Mouse (Mus musculus): Measurements from ENCODE around the gene E4f1.
A peak's percentile ranks its signal among the peaks of the same experiment; 100 is the strongest.

The E4f1 gene

DNA sequence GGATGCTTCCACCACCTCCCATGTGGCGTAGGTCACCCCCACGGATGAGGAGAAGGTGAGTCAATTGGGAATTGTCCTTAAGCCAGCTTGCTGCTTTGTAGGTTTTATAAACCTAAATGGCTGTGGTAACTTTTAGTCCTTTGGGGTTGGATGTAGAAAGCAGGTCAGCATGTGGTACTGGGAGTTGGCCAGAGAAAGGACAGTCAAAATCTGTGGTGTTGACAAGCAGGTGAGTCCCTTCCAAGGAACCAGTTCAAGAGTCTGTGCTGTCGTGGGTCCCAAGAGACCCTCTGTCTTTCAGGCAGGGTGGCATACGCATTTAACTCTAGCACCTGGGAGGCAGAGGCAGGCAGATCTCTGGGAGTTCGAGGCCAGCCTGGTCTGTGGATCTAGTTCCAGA, 45.6 kb downstream of the E4f1 start:
- no peak for DNase-seq (ENCODE audit: extremely low read depth, insufficient read length, low spot score)

DNA sequence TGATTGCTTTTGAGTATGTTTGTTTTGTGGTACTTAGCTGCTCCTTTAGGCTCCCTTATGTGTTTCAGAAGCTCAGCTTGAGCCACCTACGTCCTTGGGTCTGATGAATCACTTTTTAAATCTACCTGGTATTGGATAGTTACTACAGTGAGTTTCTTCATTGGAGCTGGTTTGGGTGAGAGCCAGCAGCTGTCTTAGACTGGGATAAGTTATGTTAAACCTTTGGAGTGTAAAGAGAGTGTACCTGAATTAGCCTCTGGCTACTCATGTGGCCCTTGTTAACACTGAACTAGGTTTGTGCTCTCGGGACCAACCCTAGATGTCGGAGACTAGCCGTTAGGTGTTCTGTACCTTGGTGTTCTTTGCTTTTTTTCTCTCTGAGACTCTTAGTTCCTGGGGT, 47.0 kb downstream of the E4f1 start:
- no peak for DNase-seq (ENCODE audit: extremely low read depth, insufficient read length, low spot score)

DNA sequence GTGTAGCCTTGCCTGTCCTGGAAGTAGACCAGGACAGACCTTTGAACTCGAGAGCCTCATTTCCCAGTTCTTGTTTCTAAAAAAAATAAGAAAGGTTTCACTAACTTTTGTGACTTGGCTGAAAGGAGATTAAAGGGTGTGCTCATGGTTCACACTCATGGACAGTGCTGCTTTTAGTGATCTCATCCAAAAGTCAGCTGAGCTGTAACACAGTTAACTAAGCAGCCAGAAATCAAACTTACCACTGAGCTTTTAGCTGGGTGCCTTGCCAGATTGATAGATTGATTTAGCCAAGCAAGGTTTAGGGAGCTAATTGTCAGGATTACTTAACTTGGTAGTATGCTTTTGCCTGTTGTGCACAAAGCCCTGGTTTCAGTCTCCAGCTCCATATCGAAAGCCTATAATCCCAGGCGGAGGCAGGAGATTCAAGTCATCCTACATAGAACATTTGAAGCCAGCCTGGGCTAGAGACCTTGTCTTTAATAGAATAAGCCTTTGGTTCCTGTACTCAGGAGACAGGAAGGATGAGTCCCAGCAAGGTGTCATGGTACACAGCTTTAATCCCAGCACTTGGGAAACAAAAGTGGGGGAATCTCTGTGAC, 54.0 kb downstream of the E4f1 start:
- DNase-seq (ENCODE audit: extremely low read depth, insufficient read length, low spot score), result no peak

DNA sequence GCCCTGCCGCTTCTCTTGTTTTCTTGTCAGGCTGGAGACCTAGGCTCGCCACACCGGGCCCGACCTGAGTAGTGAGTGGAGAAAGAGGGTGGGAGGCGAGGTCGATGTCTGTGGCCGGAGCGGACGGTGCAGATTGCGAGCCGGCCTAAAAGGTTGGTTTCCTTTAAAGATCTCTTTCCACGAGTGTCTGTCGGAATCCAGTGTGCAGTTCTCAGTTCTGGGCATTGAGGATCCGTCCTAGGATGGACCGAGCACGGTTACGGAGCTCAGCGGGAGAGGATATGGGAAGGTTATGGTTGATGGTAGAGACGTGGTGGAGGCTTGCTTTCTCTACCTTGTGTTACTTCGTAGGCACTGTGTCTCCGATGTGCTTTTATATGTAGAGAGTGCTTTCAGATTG, 55.1 kb downstream of the E4f1 start:
- no peak for DNase-seq (ENCODE audit: extremely low read depth, insufficient read length, low spot score)

DNA sequence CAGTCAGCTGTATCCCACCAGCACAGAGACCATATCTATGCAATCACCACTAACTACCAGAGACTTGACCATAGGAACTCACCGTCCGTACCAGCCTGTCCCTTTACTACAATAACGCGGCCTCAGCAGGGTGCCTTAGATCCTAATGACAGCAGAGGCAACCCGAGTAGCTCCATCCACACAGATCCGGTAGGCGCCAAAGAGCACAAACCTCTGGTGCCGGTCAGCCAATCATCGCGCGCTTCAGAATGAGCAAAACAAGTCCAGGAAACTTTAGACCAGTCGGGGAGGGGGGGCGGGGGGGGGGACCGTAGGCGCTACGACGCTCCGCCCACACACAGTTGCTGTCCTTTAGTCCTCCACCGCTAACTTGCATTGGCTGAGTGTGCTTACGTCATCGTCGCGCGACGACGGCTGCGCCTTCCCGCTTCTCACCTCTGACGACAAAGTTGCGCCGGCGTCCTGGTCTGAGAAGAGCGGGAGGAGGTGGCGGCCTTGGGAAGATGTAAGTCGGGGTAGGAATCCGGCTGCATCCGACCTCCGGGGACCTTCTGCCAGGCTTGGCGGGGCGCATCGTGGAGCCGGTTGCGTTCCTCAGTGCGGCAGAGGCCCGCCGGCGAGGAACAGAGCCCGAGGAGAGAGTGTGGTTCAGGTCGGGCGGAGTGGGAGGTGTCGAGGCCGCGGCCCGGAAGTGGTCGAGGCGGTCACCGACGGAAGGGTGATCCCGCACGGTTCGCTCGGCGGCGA, 55.7 kb downstream of the E4f1 start, which contains the start of gene Rnps1:
Gene Rnps1 (plus strand): TSS at position 336 of the 747 bp plus-strand sequence.
- DNase-seq (ENCODE audit: extremely low read depth, insufficient read length, low spot score), result peak; percentile 100

DNA sequence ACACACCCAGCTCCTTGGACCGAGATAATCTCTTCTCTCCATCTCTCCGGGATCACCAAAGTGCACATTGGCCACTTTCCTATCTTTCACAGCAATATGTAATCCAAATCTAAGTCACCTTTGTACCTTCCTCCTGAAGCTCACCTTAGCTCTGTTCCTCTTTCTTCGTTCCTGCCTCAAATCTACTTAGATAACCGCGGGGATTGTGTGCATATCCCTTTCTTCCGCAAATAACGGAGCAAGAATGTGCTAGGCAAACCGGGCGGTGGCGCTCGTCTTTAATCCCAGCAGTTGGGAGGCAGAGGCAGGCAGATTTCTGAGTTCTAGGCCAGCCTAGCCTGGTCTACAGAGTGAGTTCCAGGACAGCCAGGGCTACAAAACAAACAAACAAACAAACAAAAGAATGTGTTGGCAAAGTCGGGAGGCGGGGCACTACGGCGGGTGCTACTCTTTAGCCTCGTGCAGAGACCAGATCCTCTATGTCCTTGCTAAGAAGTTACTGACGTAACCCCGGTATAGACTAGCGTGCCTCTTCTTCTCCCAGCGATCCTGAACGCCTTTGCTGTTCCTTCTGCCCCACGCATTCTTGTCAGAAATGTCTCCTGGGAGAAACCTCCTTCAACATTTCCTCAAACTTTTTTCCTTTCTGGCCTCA, 56.4 kb downstream of the E4f1 start:
- no peak for DNase-seq (ENCODE audit: extremely low read depth, insufficient read length, low spot score)

DNA sequence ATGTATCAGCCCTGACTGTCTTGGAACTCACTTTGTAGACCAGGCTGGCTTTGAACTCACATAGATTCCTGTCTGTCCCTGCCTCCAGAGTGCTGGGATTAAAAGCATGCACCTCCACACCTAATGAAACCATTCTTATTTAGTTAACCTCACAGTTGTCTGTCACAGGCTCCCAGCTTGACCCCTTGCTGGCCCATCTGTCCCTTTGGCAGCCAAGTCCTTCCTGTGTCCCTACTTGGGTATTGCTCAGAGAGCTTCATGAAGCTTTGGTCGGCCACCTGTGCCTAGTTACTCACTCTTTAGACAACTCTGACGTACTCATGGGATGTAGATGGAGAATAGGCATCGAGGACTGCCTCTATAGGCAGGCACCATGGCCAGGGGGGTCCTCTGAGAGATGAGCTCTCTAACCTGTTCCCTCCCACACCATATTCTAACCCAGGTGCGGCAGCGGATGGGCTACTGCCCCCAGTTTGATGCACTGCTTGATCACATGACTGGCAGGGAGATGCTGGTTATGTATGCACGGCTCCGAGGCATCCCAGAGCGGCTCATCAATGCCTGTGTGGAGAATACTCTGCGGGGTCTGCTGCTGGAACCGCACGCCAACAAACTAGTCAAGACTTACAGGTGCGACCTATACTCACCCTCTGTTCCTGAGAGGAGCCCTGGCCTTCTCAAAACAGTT, 62.9 kb downstream of the E4f1 start:
- DNase-seq (ENCODE audit: extremely low read depth, insufficient read length, low spot score), result no peak

DNA sequence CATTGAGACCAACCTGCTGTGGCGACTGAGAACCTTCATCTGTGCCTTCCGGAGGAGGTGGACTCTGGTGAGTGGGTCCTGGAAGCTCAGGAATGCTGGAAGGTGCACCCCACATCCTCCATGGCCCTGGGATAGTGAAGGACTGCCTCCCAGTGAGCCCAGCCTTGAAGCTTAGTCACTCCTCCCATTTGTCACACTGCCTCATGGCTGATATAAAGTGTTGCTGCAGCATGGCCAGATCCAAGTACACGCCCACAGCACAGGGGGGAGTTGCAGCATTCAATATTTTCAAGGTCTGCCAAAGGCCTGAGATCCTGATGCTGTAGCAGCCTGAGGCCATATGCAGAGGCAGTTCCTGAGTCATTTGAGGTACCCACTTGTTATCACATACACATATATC, 67.7 kb downstream of the E4f1 start:
- no peak for DNase-seq (ENCODE audit: extremely low read depth, insufficient read length, low spot score)

DNA sequence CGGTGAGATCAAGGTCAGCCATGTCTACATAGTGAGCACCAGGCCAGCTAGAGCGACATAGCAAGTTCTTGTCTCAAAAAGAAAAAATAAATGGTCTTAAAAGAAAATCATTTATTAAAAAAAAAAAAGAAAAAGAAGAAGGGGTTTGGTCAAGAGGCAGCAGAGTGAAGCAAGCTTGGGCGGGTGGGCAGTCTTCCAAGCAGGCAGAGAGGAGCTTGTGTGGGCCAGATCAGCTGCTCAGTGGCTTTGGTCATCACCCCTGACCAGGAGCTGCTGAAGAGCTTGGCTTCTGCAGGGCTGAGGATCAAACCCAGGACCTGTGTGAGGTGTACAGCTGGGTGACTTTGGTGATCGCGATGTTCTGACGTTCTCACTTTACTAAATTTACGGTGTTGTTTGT, 75.7 kb downstream of the E4f1 start:
- no peak for DNase-seq (ENCODE audit: extremely low read depth, insufficient read length, low spot score)
